Mouse (Mus musculus) heart, postnatal 25 days (tissue): ENCODE measurements around the gene AI854703. TPM values are rescaled to one million over a fixed set of nuclear protein-coding genes. Genes with fewer than 3 reads are reported as not detected.

Experiments used
- DNase-seq: peaks from one replicate; pipeline ENCODE4 v3.0.0; 2022; ENCODE audit warnings: low spot score
- intact Hi-C: fragments of 180-260 bp; cut with DNase I; formaldehyde crosslinking; loops from one replicate; pipeline ENCODE4 v1.15.1; 2025
- total RNA-seq, 2 experiments: library from RNA; stranded (reverse); gene quantifications; 2 replicates each; pipeline ENCODE4 v1.2.3; 2021

Gene AI854703
- total RNA-seq, 2 experiments from 2014 or later, result 0.14 to 0.23 TPM

DNA sequence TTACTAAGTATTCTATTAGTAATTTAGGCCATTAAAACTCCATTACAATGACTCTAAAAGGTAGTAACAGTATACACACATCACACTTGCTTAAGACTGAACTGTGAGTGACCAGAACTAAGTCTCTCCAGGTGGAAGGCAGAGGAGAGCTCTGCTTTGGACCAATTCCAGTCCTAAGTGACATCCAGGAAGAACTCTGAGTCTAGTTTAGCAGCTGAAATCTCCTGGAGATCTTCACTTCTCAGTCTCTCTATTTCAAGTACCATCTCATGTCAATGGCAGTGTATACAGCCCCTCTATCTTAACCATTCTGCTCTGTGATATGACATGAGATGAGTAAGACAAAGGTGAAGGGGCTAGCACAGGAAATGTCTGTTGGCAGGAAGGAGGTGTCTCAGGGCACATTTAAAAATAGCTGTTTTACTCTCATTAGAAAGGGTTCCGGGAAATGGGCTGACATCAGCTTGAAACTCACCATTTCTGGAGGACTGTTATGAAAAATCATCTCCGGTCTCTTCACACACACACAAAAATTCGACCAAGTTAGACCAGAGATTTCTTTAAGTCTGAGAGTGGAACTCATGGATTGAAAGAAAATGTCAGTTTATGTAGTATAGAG lies 55.0 kb downstream of the AI854703 start:
- DNase-seq, result no peak
- intact Hi-C loops, result no loop called here

- intact Hi-C loops, result no loop called here
- DNase-seq, result no peak
Measured at GRCm38 (mm10) chr6:48682271-48682670, 55.7 kb downstream of the AI854703 start.

Other genes starting within 250 kb of the AI854703 start
- gene Krba1, start 231.2 kb upstream of the AI854703 start, total RNA-seq, result 10 to 100 TPM; 19.2 to 20.2 TPM
- 10 to 100 TPM; 11.7 to 12.4 TPM for gene Zfp467, start 180.9 kb upstream of the AI854703 start, total RNA-seq
- gene Sspo, start 178.5 kb upstream of the AI854703 start, total RNA-seq, result under 1 TPM; 0.14 to 0.55 TPM
- 10 to 100 TPM; 19.3 to 22.2 TPM for gene Atp6v0e2, start 89.1 kb upstream of the AI854703 start, total RNA-seq
- gene Lrrc61, start 72.0 kb upstream of the AI854703 start, total RNA-seq, result 10 to 100 TPM; 15.5 to 16.5 TPM
- gene Rarres2, start 54.0 kb upstream of the AI854703 start, total RNA-seq, result 10 to 100 TPM; 73.6 to 91.2 TPM
- gene Gm45021, start 37.2 kb upstream of the AI854703 start, total RNA-seq, result not detected
- gene Repin1, start 32.9 kb upstream of the AI854703 start, total RNA-seq, result 10 to 100 TPM; 31.0 to 31.8 TPM
- gene Gm44965, start 32.8 kb upstream of the AI854703 start, total RNA-seq, result 1 to 10 TPM; 1.0 to 2.2 TPM
- gene Zfp775, start 24.7 kb upstream of the AI854703 start, total RNA-seq, result 10 to 100 TPM; 10.9 to 11.2 TPM
- 1 to 10 TPM; 7.8 to 8.0 TPM for gene Gimap8, start 20.5 kb downstream of the AI854703 start, total RNA-seq
- 1 to 10 TPM; 3.1 to 4.9 TPM for gene Gimap9, start 49.4 kb downstream of the AI854703 start, total RNA-seq
- gene Gimap4, start 57.8 kb downstream of the AI854703 start, total RNA-seq, result 10 to 100 TPM; 29.0 to 30.8 TPM
- 10 to 100 TPM; 38.5 to 41.6 TPM for gene Gimap6, start 81.5 kb downstream of the AI854703 start, total RNA-seq
- 1 to 10 TPM; 1.8 to 5.3 TPM for gene Gm28053, start 91.8 kb downstream of the AI854703 start, total RNA-seq
- under 1 TPM in 1 of 2 experiments, not detected in 1; 0.39 TPM for gene Gimap7, start 91.9 kb downstream of the AI854703 start, total RNA-seq
- gene Gimap1, start 112.3 kb downstream of the AI854703 start, total RNA-seq, result 1 to 10 TPM; 8.5 to 9.8 TPM
- 1 to 10 TPM; 6.1 to 6.8 TPM for gene Gimap5, start 119.4 kb downstream of the AI854703 start, total RNA-seq
- under 1 TPM; 0.50 to 0.88 TPM for gene Gimap3, start 144.1 kb downstream of the AI854703 start, total RNA-seq
- gene Tmem176a, start 214.2 kb downstream of the AI854703 start, total RNA-seq, result 10 to 100 TPM; 16.6 to 20.0 TPM
- 10 to 100 TPM; 52.5 to 54.8 TPM for gene Tmem176b, start 214.7 kb downstream of the AI854703 start, total RNA-seq
- gene Aoc1, start 246.1 kb downstream of the AI854703 start, total RNA-seq, result not detected